Mouse (Mus musculus): Measurements from ENCODE around the gene B3gnt5.

- no peak for TF ChIP-seq CTCF (IDR thresholded peaks at IDR 0.05; ENCODE audit: low read depth, low read length)
- no peak for TF ChIP-seq GATA1 (IDR thresholded peaks at IDR 0.05; ENCODE audit: borderline replicate concordance, low read length)
- no peak for TF ChIP-seq TAL1 (conservative IDR thresholded peaks at IDR 0.05; ENCODE audit: low read depth, low read length)
- no peak for TF ChIP-seq POLR2AphosphoS5 (IDR thresholded peaks at IDR 0.05; ENCODE audit: insufficient replicate concordance, low read depth, low read length)
- no peak for TF ChIP-seq GATA2 (IDR thresholded peaks at IDR 0.05; ENCODE audit: borderline replicate concordance, low read depth, low read length)
These were observed 39.0 kb upstream of the B3gnt5 start for GRCm38 (mm10) chr16:19720959-19721358.

Data from G1E (cell line).